ENCODE assay signal across 14 mouse cellular contexts in the genomic region with DNA sequence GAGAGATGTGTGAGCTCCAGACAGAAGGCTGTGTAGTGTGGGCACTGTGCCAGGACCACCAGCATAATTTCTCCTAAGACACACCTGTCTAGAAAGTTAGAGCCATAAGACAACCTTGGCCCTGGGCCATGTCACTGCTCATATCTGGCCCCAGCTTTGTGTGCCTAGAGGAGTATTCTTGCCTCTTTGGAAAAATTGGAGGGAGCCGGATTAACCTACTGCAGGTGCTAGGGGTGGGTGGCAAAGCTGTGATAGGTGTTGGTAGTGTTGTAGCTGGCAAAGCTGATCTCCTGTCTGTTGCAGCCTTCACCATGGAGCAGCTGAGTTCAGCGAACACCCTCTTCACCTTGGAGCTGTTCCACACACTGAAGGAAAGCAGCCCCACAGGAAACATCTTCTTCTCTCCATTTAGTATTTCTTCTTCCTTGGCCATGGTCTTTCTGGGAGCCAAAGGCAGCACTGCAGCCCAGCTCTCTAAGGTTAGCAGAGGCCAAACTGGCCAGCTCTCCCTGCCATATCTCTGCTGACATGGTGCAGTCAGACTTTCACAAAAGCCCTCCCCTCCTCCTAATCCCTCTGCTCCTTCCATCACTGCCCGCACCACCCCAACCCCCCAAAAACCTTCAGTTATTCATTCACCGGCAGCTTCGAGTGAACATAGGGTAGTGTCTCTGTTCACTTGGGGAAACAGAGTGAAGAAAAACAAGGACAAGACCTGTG. TPM values are rescaled to one million over a fixed set of nuclear protein-coding genes. Genes with fewer than 3 reads are reported as not detected.
DNase-seq lines count a peak whose midpoint lies in the region; ATAC-seq and TF ChIP-seq lines count a peak whose summit lies in the region.
"Had no signal": no experiment of that assay in that cellular context is flagged by ENCODE, and none has a peak within 500 bp of the region (broad histone marks: within the 10 kb centered on the region; RNA-seq: fewer than 3 reads in every experiment).

No protein-coding gene starts in this region.

- WGBS in midbrain, embryonic 12.5 days = 52% methylated on average over 5 of the region's 5 CpGs
- 54% methylated on average over 5 of the region's 5 CpGs for WGBS in kidney, adult 2 months

- 0 out of 2 replicates have a peak, but pooled peaks cover 3% of the 10 kb centered on the region for H3K9me3 ChIP-seq in midbrain, embryonic 12.5 days

- TF ChIP-seq CTCF in brain, embryonic 14.5 days (IDR thresholded peaks at IDR 0.05; ENCODE audit: borderline replicate concordance, extremely low read depth, insufficient read depth, insufficient read length) = no peak
- TF ChIP-seq CTCF in cortical plate, adult 2 months (IDR thresholded peaks at IDR 0.05; ENCODE audit: extremely low read depth, insufficient read depth, low read length) = no peak
- no peak for TF ChIP-seq CTCF in kidney, adult 2 months (conservative IDR thresholded peaks at IDR 0.05; ENCODE audit: insufficient read depth, insufficient read length, low read depth, low read length)

- no peak for TF ChIP-seq POLR2A in brain, embryonic 14.5 days (IDR thresholded peaks at IDR 0.05; ENCODE audit: borderline replicate concordance, extremely low read depth, insufficient read depth, insufficient read length, poor library complexity, severe bottlenecking)
- no peak for TF ChIP-seq POLR2A in cortical plate, adult 2 months (IDR thresholded peaks at IDR 0.05; ENCODE audit: extremely low read depth, insufficient read depth, low read length)
- no peak for TF ChIP-seq POLR2A in kidney, adult 2 months (IDR thresholded peaks at IDR 0.05; ENCODE audit: low read depth, low read length)

- no peaks in the 10 kb centered on the region for H3K36me3 ChIP-seq in midbrain, embryonic 12.5 days
- no peaks in the 10 kb centered on the region for H3K36me3 ChIP-seq in kidney, adult 2 months (ENCODE audit: control insufficient read depth, insufficient read depth, low read length)
- H3K36me3 ChIP-seq: liver, embryonic 15.5 days had no signal

- peak; percentile 51 for ATAC-seq in midbrain, embryonic 12.5 days (ENCODE audit: low FRiP score, low read depth)
- ATAC-seq: CD4-positive, CD25-positive, alpha-beta regulatory T cell, adult 4 months had no signal

- no peak overlapping the region for H3K4me2 ChIP-seq in midbrain, embryonic 12.5 days (replicated peaks)
- H3K4me2 ChIP-seq: liver, embryonic 15.5 days had no signal

- H3K27ac ChIP-seq in cortical plate, adult 2 months (ENCODE audit: insufficient read depth, low read length) = peak overlapping the region; percentile 42; the same call in 1 of the 2 replicates
- H3K27ac ChIP-seq in midbrain, embryonic 12.5 days (replicated peaks) = no peak overlapping the region
- no peak overlapping the region for H3K27ac ChIP-seq in kidney, adult 2 months (ENCODE audit: insufficient read depth, low read depth, low read length)
- H3K27ac ChIP-seq: liver, embryonic 15.5 days had no signal

- H3K27me3 ChIP-seq in midbrain, embryonic 12.5 days = peaks cover 3% of the 10 kb centered on the region; the same call in 1 of the 2 replicates
- no peaks in the 10 kb centered on the region for H3K27me3 ChIP-seq in kidney, adult 2 months (replicated peaks; ENCODE audit: control insufficient read depth, insufficient read depth, low read length)
- H3K27me3 ChIP-seq: liver, embryonic 15.5 days had no signal

- DNase-seq in layer of hippocampus, adult 11-12 months (ENCODE audit: low spot score) = peak; percentile 10
- DNase-seq in layer of hippocampus, adult 9-11 months = no peak
- DNase-seq in brain, embryonic 14.5 days (ENCODE audit: low read depth) = peak; percentile 56
- no peak for DNase-seq in kidney, adult 2 months
- no peak for DNase-seq in adrenal gland, postnatal 36 days
- DNase-seq in adrenal gland, adult 2 months = no peak
- DNase-seq: kidney, postnatal 25 days had no signal

- H3K9ac ChIP-seq in midbrain, embryonic 12.5 days (replicated peaks) = no peak overlapping the region
- H3K9ac ChIP-seq: liver, embryonic 15.5 days had no signal

- H3K4me1 ChIP-seq in cortical plate, adult 2 months (ENCODE audit: control insufficient read depth, insufficient read depth, low read length) = peaks cover 9% of the 10 kb centered on the region
- peaks cover 10% of the 10 kb centered on the region; the same call in 1 of the 2 replicates for H3K4me1 ChIP-seq in midbrain, embryonic 12.5 days
- no peaks in the 10 kb centered on the region for H3K4me1 ChIP-seq in kidney, adult 2 months (ENCODE audit: control insufficient read depth, insufficient read depth, low read length)
- H3K4me1 ChIP-seq: liver, embryonic 15.5 days had no signal

- no peak overlapping the region for H3K4me3 ChIP-seq in cortical plate, adult 2 months (ENCODE audit: insufficient read depth, low read length)
- H3K4me3 ChIP-seq in midbrain, embryonic 12.5 days = no peak overlapping the region
- H3K4me3 ChIP-seq in kidney, adult 2 months (ENCODE audit: insufficient read depth, low read depth, low read length) = no peak overlapping the region
- H3K4me3 ChIP-seq: liver, embryonic 15.5 days had no signal

RNA-seq across cellular contexts. Expression of a gene that starts 6.8 kb away (rescaled TPM):
- 0.98 and 3.3 TPM in 2 replicates for polyA plus RNA-seq in brain, embryonic 14.5 days (2012; rRNA removed)
- polyA plus RNA-seq in cortical plate, adult 2 months (2012; rRNA removed) = 0.34 and 0.96 TPM in 2 replicates
- polyA plus RNA-seq in midbrain, embryonic 12.5 days (2016; fragmentation: Nextera tagmentation; extraction: Ambion mirVana) = 0.26 and 0.34 TPM in 2 replicates
- polyA plus RNA-seq in kidney, adult 2 months (2012; rRNA removed) = not detected in 2 replicates
- under 1 TPM; 0.17 to 0.49 TPM for total RNA-seq in adrenal gland, postnatal 36 days (2021)
- total RNA-seq in adrenal gland, adult 2 months (2021) = under 1 TPM in 1 of 2 experiments, not detected in 1; 0.17 TPM
- 0.10 and 0.35 TPM in 2 replicates for polyA plus RNA-seq in adrenal gland, adult 2 months (2012; rRNA removed)
- total RNA-seq: heart, adult 18-20 months; neutrophil, adult 5-6 weeks had no signal
- polyA plus RNA-seq: CD4-positive, CD25-positive, alpha-beta regulatory T cell, adult 4 months; liver, embryonic 15.5 days; testis, adult 2 months had no signal

RNA-seq across cellular contexts. Expression of a gene that starts 57.9 kb away (rescaled TPM):
- 0.14 and 0.15 TPM in 2 replicates for polyA plus RNA-seq in brain, embryonic 14.5 days (2012; rRNA removed)
- polyA plus RNA-seq in cortical plate, adult 2 months (2012; rRNA removed) = 0.04 and 0.06 TPM in 2 replicates
- polyA plus RNA-seq in midbrain, embryonic 12.5 days (2016; fragmentation: Nextera tagmentation; extraction: Ambion mirVana) = 0.11 TPM in 1 of 2 replicates, not detected in the other
- polyA plus RNA-seq in kidney, adult 2 months (2012; rRNA removed) = 0.03 and 0.08 TPM in 2 replicates
- total RNA-seq in adrenal gland, postnatal 36 days (2021) = under 1 TPM; 0.13 to 0.16 TPM
- total RNA-seq in adrenal gland, adult 2 months (2021) = under 1 TPM; 0.09 to 0.17 TPM
- polyA plus RNA-seq in adrenal gland, adult 2 months (2012; rRNA removed) = 0.04 TPM in 1 of 2 replicates, not detected in the other
- polyA plus RNA-seq: liver, embryonic 15.5 days had no signal

Comparison
In these comparisons a context has a peak if more than half of its experiments do, and no peak if none do; other contexts are left out.
1. DNase-seq: peak in layer of hippocampus, adult 11-12 months (single experiment) and brain, embryonic 14.5 days (single experiment); none in layer of hippocampus, adult 9-11 months (single experiment), kidney, adult 2 months (single experiment), adrenal gland, postnatal 36 days (0 of 2) and adrenal gland, adult 2 months (single experiment).